Mouse (Mus musculus): ENCODE measurements around the gene Lctl.
A peak's percentile ranks its signal among the peaks of the same experiment; 100 is the strongest.
"Not testable (repeated sequence)": the region's sequence is repeated elsewhere in the genome, so short reads cannot be mapped to it uniquely, and the experiment has no call there.

Lctl gene

DNA sequence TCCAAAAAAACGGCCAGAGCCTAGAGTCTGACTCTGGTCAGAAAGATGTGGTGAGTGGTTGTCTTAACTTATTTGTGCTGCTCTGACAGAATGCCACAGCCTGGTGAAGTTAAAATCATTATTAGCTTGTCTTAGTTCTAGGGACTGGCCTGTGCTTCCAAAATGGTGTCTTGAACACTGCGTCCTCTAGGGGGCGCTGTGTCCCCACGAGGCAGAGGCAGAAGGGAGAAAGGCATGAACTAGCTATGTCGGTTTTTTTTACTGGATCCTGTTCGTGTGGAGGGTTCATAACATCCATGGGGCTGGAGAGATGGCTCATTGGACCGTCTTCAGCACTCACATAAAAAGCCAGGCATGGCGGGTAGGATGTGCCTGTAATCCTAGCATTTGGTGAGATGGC is 3.0 kb downstream of the Lctl start:
- no peak for ATAC-seq (ENCODE audit: low TSS enrichment)

GRCm38 (mm10) chr9:64120584-64121277 is 3.8 kb downstream of the Lctl start:
- ATAC-seq (ENCODE audit: low TSS enrichment): no peak

- ATAC-seq (ENCODE audit: low TSS enrichment): no peak
Observed at GRCm38 (mm10) chr9:64122601-64123000, 5.7 kb downstream of the Lctl start.

- not testable (repeated sequence) for ATAC-seq (ENCODE audit: low TSS enrichment)
Observed at GRCm38 (mm10) chr9:64124846-64125245, 7.9 kb downstream of the Lctl start.

DNA sequence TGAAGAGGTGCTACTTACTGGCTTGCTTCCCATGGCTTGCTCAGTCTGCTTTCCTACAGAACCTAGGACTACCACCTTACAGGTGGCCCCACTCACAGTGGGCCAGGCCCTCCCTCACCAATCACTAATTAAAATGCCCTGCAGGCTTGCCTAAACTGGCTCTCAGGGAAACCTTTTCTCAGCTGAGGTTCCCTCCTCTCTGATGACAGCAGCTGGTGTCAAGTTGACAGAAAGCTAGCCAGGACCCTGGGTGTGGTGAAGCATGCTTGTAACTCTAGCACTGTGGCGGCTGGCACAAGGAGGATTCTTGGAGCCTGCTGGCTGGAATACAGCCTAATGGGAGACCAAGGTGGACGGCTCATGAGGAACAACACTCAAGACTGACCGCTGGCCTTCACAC is 8.4 kb downstream of the Lctl start:
- no peak for ATAC-seq (ENCODE audit: low TSS enrichment)

GRCm38 (mm10) chr9:64126121-64126520 is 9.2 kb downstream of the Lctl start:
- no peak for ATAC-seq (ENCODE audit: low TSS enrichment)

GRCm38 (mm10) chr9:64131623-64132022 is 14.7 kb downstream of the Lctl start:
- ATAC-seq (ENCODE audit: low TSS enrichment): no peak

GRCm38 (mm10) chr9:64138896-64139295 is 21.9 kb downstream of the Lctl start:
- not testable (repeated sequence) for ATAC-seq (ENCODE audit: low TSS enrichment)

GRCm38 (mm10) chr9:64139879-64140278 is 22.9 kb downstream of the Lctl start:
- ATAC-seq (ENCODE audit: low TSS enrichment): no peak

- no peak for ATAC-seq (ENCODE audit: low TSS enrichment)
Observed at GRCm38 (mm10) chr9:64156641-64157040, 39.7 kb downstream of the Lctl start.

- no peak for ATAC-seq (ENCODE audit: low TSS enrichment)
Observed at GRCm38 (mm10) chr9:64160471-64160870, 43.5 kb downstream of the Lctl start.

GRCm38 (mm10) chr9:64169967-64170366 is 53.0 kb downstream of the Lctl start:
- ATAC-seq (ENCODE audit: low TSS enrichment): not testable (repeated sequence)

DNA sequence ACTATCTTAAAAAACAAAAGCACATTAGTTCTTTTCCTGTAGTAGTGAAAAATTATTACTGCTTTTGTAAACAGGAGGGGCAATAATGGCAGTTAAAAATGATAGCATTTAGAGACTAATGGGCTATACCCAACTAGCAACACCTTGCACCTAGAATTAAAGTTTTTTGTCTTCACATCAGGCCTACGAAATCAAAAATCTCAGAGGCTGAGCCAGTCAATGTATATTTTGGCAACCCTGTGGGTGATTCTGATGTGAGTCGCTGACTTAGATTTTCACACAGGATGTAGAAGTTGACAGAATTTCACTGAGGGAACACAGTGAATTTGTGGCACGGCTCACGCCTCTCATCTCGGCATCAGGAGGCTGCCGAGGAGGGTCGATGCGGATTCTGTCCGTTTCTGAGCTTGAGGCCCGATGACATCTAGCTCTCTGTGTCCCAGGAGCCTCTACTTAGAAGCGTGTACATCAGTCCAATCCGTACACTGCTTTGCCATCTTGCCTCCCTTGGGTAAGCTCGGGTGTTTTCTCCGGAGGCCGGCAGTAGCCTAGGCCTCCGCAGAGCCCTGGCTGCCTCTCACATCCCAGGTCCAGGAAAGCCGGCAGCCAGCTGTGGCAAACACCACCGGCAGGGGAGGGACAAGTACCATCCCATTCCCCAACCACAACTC is 55.3 kb downstream of the Lctl start:
- peak; percentile 31; the same call in 1 of the 2 replicates for ATAC-seq (ENCODE audit: low TSS enrichment)

- peak; percentile 82 for ATAC-seq (ENCODE audit: low TSS enrichment)
Observed at GRCm38 (mm10) chr9:64172816-64173665, 56.1 kb downstream of the Lctl start, which contains the start of the genes Zwilch and Rpl4. Gene Zwilch (minus strand): TSS chr9:64173104. Gene Rpl4 (plus strand): TSS chr9:64173375.

DNA sequence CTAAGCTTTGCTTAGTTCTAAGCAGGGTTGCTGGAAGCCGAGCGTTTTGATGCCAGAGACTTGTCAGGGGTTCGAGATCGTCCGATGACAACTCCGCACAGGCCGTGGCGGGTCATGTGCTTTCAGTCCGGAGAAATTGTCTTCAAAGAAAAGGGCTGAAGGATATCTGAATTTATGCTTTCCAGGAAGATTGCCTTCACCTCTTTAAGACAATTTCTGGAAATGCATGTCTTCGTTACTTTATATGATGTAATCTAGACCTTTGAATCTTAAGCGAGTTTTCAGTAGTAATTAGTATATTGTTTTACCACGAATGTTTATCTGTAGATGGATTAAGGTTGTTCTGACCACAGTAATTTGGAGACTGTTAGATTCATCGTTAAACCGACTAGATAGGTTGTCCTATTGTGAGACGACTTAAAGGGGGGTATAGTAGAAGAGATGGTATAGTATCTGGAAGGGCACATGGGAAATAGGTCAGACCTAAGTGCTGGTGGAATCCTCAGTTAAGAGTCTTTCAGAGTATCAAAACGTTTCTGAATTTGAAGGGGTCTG is 56.8 kb downstream of the Lctl start:
- ATAC-seq (ENCODE audit: low TSS enrichment): no peak

GRCm38 (mm10) chr9:64174341-64174740 is 57.4 kb downstream of the Lctl start:
- ATAC-seq (ENCODE audit: low TSS enrichment): no peak

DNA sequence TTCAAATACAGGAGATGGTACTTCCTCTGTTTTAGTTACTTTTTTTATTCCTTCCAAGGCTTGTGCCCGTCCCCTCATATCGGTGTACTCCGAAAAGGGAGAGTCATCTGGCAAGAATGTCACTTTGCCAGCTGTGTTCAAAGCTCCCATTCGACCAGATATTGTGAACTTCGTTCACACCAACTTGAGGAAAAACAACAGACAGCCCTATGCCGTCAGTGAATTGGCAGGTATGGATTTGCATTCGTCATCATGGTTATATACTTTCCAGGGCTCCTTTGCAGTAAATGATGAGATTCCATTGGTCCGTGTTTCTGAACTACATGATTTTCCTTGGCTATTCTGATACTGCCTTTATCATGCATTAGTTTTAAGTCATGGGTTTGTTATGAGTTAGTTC is 57.8 kb downstream of the Lctl start:
- no peak for ATAC-seq (ENCODE audit: low TSS enrichment)

DNA sequence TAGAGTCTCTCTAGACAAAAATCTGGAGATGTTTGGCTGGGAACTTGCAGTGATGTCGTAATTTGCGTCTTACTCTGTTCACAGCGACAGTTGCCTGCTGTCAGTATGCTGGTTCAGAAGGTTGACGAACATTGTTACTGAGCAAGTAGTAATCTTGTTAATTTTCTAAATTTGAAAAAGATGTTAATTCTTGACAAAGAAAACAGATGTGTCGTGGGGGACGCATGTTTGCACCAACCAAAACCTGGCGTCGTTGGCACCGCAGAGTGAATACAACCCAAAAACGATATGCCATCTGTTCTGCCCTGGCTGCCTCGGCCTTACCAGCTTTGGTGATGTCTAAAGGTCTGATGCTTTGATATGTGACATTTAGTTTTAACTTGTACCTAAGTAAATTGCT is 58.4 kb downstream of the Lctl start:
- no peak for ATAC-seq (ENCODE audit: low TSS enrichment)

DNA sequence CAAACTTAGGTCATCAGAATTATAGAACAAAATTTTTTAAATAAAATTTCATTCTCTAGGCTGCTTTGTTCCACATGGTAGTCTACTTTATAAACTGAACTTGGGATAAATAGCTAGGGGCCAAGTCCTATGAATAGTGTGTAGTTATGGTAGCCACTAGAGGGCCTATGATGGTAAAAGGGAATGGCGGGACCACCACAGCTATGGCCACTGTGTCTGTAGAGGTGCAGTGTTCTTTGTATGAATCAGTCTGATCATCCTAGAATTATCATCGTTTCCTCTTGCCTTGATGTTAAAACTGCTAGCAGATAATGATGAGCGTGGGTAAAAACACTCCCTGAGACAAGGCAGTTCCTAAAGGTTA is 61.6 kb downstream of the Lctl start:
- ATAC-seq (ENCODE audit: low TSS enrichment): peak; percentile 45; the same call in 1 of the 2 replicates

GRCm38 (mm10) chr9:64178974-64179646 is 62.2 kb downstream of the Lctl start, which contains the start of gene Snapc5:
Gene Snapc5 (plus strand): TSS chr9:64179274.
- peak; percentile 82 for ATAC-seq (ENCODE audit: low TSS enrichment)

- ATAC-seq (ENCODE audit: low TSS enrichment): not testable (repeated sequence)
Observed at GRCm38 (mm10) chr9:64183295-64183694, 66.3 kb downstream of the Lctl start.
